Mouse (Mus musculus) adrenal gland, adult 18-20 months (tissue): ENCODE measurements around the gene Cd55. TPM values are rescaled to one million over a fixed set of nuclear protein-coding genes. Genes with fewer than 3 reads are reported as not detected.
"Not testable (repeated sequence)": the region's sequence is repeated elsewhere in the genome, so short reads cannot be mapped to it uniquely, and the experiment has no call there.

Source experiments
- DNase-seq, 2 experiments: peaks; one replicate each; pipeline ENCODE4 v3.0.0; 2021 to 2022; ENCODE audit warnings: low spot score in 2 of 2
- total RNA-seq, 2 experiments: library from RNA; stranded (reverse); gene quantifications; 1 replicate in 1 of 2; 2 replicates in 1 of 2; pipeline ENCODE4 v1.2.3; 2021

The Cd55 gene
- total RNA-seq, 2 experiments from 2014 or later, result 13.9 to 21.9 TPM

- not testable (repeated sequence) for DNase-seq
These were observed 35.2 kb downstream of the Cd55 start for GRCm38 (mm10) chr1:130427175-130427853.

GRCm38 (mm10) chr1:130422664-130423111 is 39.9 kb downstream of the Cd55 start, which contains the start of gene Cd55b:
Gene Cd55b (minus strand): TSS chr1:130423009.
- no peak for DNase-seq

- not testable (repeated sequence) for DNase-seq
These were observed 40.5 kb downstream of the Cd55 start for GRCm38 (mm10) chr1:130422033-130422432.

- DNase-seq, result not testable (repeated sequence)
These were observed 65.4 kb downstream of the Cd55 start for GRCm38 (mm10) chr1:130397109-130397508.

Other genes starting within 250 kb of the Cd55 start
- not detected for gene Cd55b, start 39.7 kb downstream of the Cd55 start, total RNA-seq
- gene Zp3r, start 166.9 kb upstream of the Cd55 start, total RNA-seq, result not detected
- gene C4bp, start 198.9 kb upstream of the Cd55 start, total RNA-seq, result under 1 TPM in 1 of 2 experiments, not detected in 1; 0.23 TPM